In genomic region chr2:101932169-101932936, GRCm38 (mm10) we compare ENCODE assay signal across 12 mouse cellular contexts. TPM values are rescaled to one million over a fixed set of nuclear protein-coding genes. Genes with fewer than 3 reads are reported as not detected.
DNase-seq lines count a peak whose midpoint lies in the region; ATAC-seq and TF ChIP-seq lines count a peak whose summit lies in the region.
"Had no signal": no experiment of that assay in that cellular context is flagged by ENCODE, and none has a peak within 500 bp of the region (broad histone marks: within the 10 kb centered on the region; RNA-seq: fewer than 3 reads in every experiment).

No protein-coding gene starts in this region.

- no peak for TF ChIP-seq EP300 in lung, postnatal 0 days (IDR thresholded peaks at IDR 0.05)

- H3K9me3 ChIP-seq in lung, postnatal 0 days (ENCODE audit: low read length): no peaks in the 10 kb centered on the region
- H3K9me3 ChIP-seq: embryonic facial prominence, embryonic 12.5 days; lung, embryonic 15.5 days had no signal

- no peak for TF ChIP-seq CTCF in lung, postnatal 0 days (IDR thresholded peaks at IDR 0.05)

- peak; percentile 18 for DNase-seq in gastrocnemius, postnatal 14 days
- DNase-seq in gastrocnemius, adult 8-10 months (ENCODE audit: low spot score in 2 of 2): no peak
- DNase-seq in Muller cell, postnatal 12 days (ENCODE audit: inconsistent ontology term): peak; percentile 46
- DNase-seq in cerebellum, postnatal 10 days: peak; percentile 29
- peak; percentile 28 to 33 for DNase-seq in kidney, postnatal 36 days
- DNase-seq in lung, postnatal 0 days (ENCODE audit: low spot score): no peak
- DNase-seq in B cell, adult 2 months: no peak
- DNase-seq in adrenal gland, postnatal 36 days: no peak
- DNase-seq: heart, adult 2 months; layer of hippocampus, postnatal 36 days had no signal

- WGBS in lung, postnatal 0 days: 85% methylated on average over 14 of the region's 14 CpGs

- no peak overlapping the region for H3K4me2 ChIP-seq in lung, postnatal 0 days (replicated peaks; ENCODE audit: low read depth, low read length)
- H3K4me2 ChIP-seq: embryonic facial prominence, embryonic 12.5 days; lung, embryonic 15.5 days had no signal

- no peaks in the 10 kb centered on the region for H3K36me3 ChIP-seq in lung, postnatal 0 days (ENCODE audit: insufficient read depth, low read length)
- H3K36me3 ChIP-seq: embryonic facial prominence, embryonic 12.5 days; lung, embryonic 15.5 days had no signal

- H3K27ac ChIP-seq in lung, postnatal 0 days (ENCODE audit: low read length): no peak overlapping the region
- H3K27ac ChIP-seq: embryonic facial prominence, embryonic 12.5 days; heart, adult 2 months; lung, embryonic 15.5 days had no signal

- H3K4me3 ChIP-seq in lung, postnatal 0 days (ENCODE audit: low read depth, low read length): no peak overlapping the region
- H3K4me3 ChIP-seq: embryonic facial prominence, embryonic 12.5 days; heart, adult 2 months; lung, embryonic 15.5 days had no signal

- no peak for ATAC-seq in lung, postnatal 0 days

- H3K27me3 ChIP-seq in lung, postnatal 0 days (replicated peaks; ENCODE audit: insufficient read depth, low read length): no peaks in the 10 kb centered on the region
- H3K27me3 ChIP-seq: embryonic facial prominence, embryonic 12.5 days; lung, embryonic 15.5 days had no signal

- no peaks in the 10 kb centered on the region for H3K4me1 ChIP-seq in lung, postnatal 0 days (ENCODE audit: insufficient read depth, low read depth, low read length)
- H3K4me1 ChIP-seq: embryonic facial prominence, embryonic 12.5 days; lung, embryonic 15.5 days had no signal

- no peak overlapping the region for H3K9ac ChIP-seq in lung, postnatal 0 days (replicated peaks; ENCODE audit: low read depth)
- H3K9ac ChIP-seq: embryonic facial prominence, embryonic 12.5 days; lung, embryonic 15.5 days had no signal

- intact Hi-C loops in gastrocnemius, postnatal 14 days (cut with DNase I; ENCODE audit: low total_unique reads): no loop called here

RNA-seq across cellular contexts. Expression of gene Commd9, which starts 46.3 kb away (rescaled TPM):
- total RNA-seq in gastrocnemius, postnatal 14 days (2021): 10 to 100 TPM; 28.6 to 29.4 TPM
- total RNA-seq in gastrocnemius, adult 8-10 months (2022): 10 to 100 TPM; 34.2 to 41.7 (median 39.4) TPM
- 44.8 and 50.0 TPM in 2 replicates for polyA plus RNA-seq in lung, postnatal 0 days (2015; fragmentation: Nextera tagmentation; extraction: Ambion mirVana)
- 10 to 100 TPM; 39.0 to 48.7 TPM for total RNA-seq in adrenal gland, postnatal 36 days (2021)

RNA-seq across cellular contexts. Expression of gene Prr5l, which starts 49.5 kb away (rescaled TPM):
- total RNA-seq in gastrocnemius, postnatal 14 days (2021): 1 to 10 TPM; 1.1 to 2.2 TPM
- under 1 TPM; 0.10 to 0.46 (median 0.16) TPM for total RNA-seq in gastrocnemius, adult 8-10 months (2022)
- 40.5 and 52.5 TPM in 2 replicates for polyA plus RNA-seq in lung, postnatal 0 days (2015; fragmentation: Nextera tagmentation; extraction: Ambion mirVana)
- total RNA-seq in adrenal gland, postnatal 36 days (2021): 1 to 10 TPM; 4.5 to 5.2 TPM

Comparison
In these comparisons a context has a peak if more than half of its experiments do, and no peak if none do; other contexts are left out.
1. DNase-seq: peak in gastrocnemius, postnatal 14 days (single experiment), Muller cell, postnatal 12 days (single experiment), cerebellum, postnatal 10 days (2 of 2) and kidney, postnatal 36 days (2 of 2); none in gastrocnemius, adult 8-10 months (0 of 2), lung, postnatal 0 days (single experiment), B cell, adult 2 months (0 of 2) and adrenal gland, postnatal 36 days (0 of 2).